Mouse (Mus musculus): ENCODE measurements around the gene Mfsd4a.

- TF ChIP-seq CTCF (IDR thresholded peaks at IDR 0.05; ENCODE audit: extremely low read depth, insufficient read length, insufficient replicate concordance, low read depth, low read length) (no peak), POLR2A (IDR thresholded peaks at IDR 0.05; ENCODE audit: low read depth, low read length) (no peak)
Measured at GRCm38 (mm10) chr1:132065475-132066172, 2.2 kb downstream of the Mfsd4a start.
